Mouse (Mus musculus): ENCODE data around the gene Mettl25.

- TF ChIP-seq POLR2A (IDR thresholded peaks at IDR 0.05; ENCODE audit: control insufficient read depth, extremely low read depth, insufficient read depth, low read length, poor library complexity) (no peak), CTCF (IDR thresholded peaks at IDR 0.05; ENCODE audit: borderline replicate concordance, control insufficient read depth, extremely low read depth, insufficient read depth, low read length, poor library complexity) (no peak)
Observed at GRCm38 (mm10) chr10:105714366-105714765, 126.8 kb downstream of the Mettl25 start.
